Mouse (Mus musculus) stomach, postnatal 0 days (tissue): ENCODE data around the gene Trim25.

Experiments used
- CTCF ChIP-seq: IDR thresholded peaks from 2 replicates; pipeline ENCODE4 v1.5.1; 2016; ENCODE audit warnings: antibody characterized with exemption, low read depth, mild to moderate bottlenecking, moderate library complexity
- EP300 ChIP-seq: optimal IDR thresholded peaks from 2 replicates; pipeline ENCODE3; 2016; ENCODE audit warnings: antibody characterized with exemption

- TF ChIP-seq CTCF (no peak), EP300 (no peak)
Observed at GRCm38 (mm10) chr11:89002621-89003020, 3.4 kb downstream of the Trim25 start.
